Mouse (Mus musculus) T-cell, adult 66 days (primary cell): ENCODE data around the gene Trim62. TPM values are rescaled to one million over a fixed set of nuclear protein-coding genes. Genes with fewer than 3 reads are reported as not detected.

Source experiments
- total RNA-seq, 2 experiments: library from RNA; stranded (reverse); gene quantifications; 3 replicates in 1 of 2; 4 replicates in 1 of 2; pipeline ENCODE4 v1.2.4; 2023

Gene Trim62
- 1 to 10 TPM; 6.0 to 6.6 TPM for total RNA-seq

GRCm38 (mm10) chr4:128883379-128883781 is at the start of gene Trim62:
Gene Trim62 (plus strand): TSS chr4:128883580.

Other genes with a start within 250 kb of the Trim62 start
- gene Phc2, start 228.9 kb upstream of the Trim62 start, total RNA-seq: 10 to 100 TPM; 74.1 to 75.5 TPM
- 1 to 10 TPM; 4.3 to 4.5 TPM for gene A3galt2, start 128.2 kb upstream of the Trim62 start, total RNA-seq
- gene Zfp362, start 77.5 kb upstream of the Trim62 start, total RNA-seq: 10 to 100 TPM; 37.3 to 46.6 TPM
- gene Azin2, start 78.9 kb downstream of the Trim62 start, total RNA-seq: not detected
- gene Ak2, start 108.4 kb downstream of the Trim62 start, total RNA-seq: 10 to 100 TPM; 49.8 to 59.2 TPM
- 10 to 100 TPM; 55.1 to 59.6 TPM for gene Rnf19b, start 174.7 kb downstream of the Trim62 start, total RNA-seq
- not detected for gene Tmem54, start 222.0 kb downstream of the Trim62 start, total RNA-seq
- gene Hpca, start 238.5 kb downstream of the Trim62 start, total RNA-seq: not detected